Mouse (Mus musculus): ENCODE results near the gene Fam57b. TPM values are rescaled to one million over a fixed set of nuclear protein-coding genes. Genes with fewer than 3 reads are reported as not detected.

The Fam57b gene
- polyA plus RNA-seq, 1 experiment from 2014 or later, result 0.33 TPM

DNA sequence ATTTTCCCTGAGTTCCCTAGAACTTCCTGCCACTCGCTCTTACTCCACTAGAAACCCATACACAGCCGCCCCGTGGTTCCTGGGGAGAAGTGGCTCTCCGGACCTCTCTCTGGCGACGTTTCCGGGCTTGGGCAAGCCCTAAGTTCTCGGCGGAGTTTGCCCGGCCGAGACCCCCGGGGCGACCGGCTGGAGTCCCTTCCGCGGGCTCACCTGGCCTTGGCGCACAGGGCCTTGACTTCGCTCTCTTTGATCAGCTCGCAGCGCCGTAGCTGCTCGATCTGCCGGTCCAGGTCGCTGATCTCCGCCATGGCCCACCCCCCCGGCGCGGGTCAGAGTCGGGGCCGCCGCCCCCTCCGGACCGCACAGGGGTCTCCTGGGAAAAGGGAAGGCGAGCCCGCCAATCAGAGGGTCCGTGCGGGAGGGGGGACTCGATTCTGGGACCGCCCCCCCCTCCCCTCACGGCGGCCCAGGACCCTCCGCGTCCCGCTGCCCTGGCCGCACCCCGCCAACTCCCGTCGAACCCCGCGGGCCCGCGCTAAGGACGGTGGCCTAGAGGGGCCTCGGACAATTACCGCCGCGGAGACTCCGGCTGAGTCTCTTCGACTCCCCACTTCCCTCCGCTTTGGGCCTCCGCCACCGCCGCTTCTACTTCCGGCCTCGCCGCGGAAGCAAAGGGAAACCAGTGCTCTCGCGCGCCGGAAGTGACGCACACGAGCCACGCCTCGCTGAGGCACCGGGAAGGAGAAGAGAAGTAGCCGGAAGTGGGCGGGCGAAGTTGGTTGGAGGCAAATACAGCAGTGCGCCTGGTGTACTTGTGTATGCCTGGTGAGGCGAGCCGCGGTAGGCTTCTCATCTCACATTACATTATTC lies 5.4 kb upstream of the Fam57b start, which contains the start of gene Ppp4c:
Gene Ppp4c (minus strand): TSS at position 646 of the 870 bp plus-strand sequence.
- peaks cover 26% of the 10 kb centered on the region for H3K4me1 ChIP-seq (replicated peaks)
- H3K9me3 ChIP-seq, result no peaks in the 10 kb centered on the region
- peak; percentile 94 for ATAC-seq (ENCODE audit: insufficient number of reproducible peaks, insufficient read depth, low FRiP score, low TSS enrichment, low read depth)
- H3K27ac ChIP-seq, result peak within 1 kb of the TSS; percentile 97
- H3K4me3 ChIP-seq (replicated peaks), result peak within 1 kb of the TSS; percentile 77
- no peaks in the 10 kb centered on the region for H3K27me3 ChIP-seq
- under 1% methylated on average over 78 of the region's 83 CpGs for WGBS
- peak within 1 kb of the TSS; percentile 88 for H3K9ac ChIP-seq (replicated peaks)
- H3K4me2 ChIP-seq, result peak within 1 kb of the TSS; percentile 71
- H3K36me3 ChIP-seq, result peaks cover 70% of the 10 kb centered on the region

DNA sequence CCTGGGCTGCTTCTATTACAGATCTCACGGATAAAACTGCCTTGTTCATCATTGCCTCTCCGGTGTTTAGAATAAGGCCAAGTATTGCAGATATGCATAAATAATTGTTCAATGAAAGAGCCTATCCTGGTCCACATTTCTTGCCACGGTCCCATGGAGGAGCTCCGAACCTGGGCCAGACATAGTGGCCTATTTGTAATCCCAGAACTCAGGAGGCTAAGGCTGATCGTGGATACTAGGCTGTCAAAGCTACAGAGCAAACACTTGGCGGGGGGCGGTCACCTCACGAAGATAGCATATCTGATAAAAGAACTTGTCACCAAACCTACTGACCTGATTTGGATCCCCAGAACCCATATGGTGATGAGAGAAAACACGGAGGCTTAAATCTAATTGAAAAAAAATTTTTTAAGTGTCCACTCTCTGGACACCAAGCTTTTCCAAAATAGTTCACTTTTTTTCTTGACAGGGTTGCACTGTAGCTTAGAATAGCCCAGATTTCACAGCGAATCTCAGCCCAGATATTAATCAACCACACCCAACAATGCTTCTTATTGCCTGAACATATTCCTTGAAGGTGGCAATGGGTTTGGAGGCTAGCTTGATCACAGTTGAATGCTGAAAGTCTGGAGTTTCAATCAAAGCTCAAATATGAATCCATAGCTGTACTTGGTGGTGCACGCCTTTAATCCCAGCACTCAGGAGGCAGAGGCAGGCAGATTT lies 4.6 kb upstream of the Fam57b start:
- H3K4me2 ChIP-seq, result peak overlapping the region; percentile 71
- no peaks in the 10 kb centered on the region for H3K27me3 ChIP-seq
- peaks cover 34% of the 10 kb centered on the region for H3K4me1 ChIP-seq (replicated peaks)
- no peak; the same call in 1 of the 2 replicates for ATAC-seq (ENCODE audit: insufficient number of reproducible peaks, insufficient read depth, low FRiP score, low TSS enrichment, low read depth)
- peak overlapping the region; percentile 97 for H3K27ac ChIP-seq
- H3K9me3 ChIP-seq, result no peaks in the 10 kb centered on the region
- peaks cover 68% of the 10 kb centered on the region for H3K36me3 ChIP-seq
- peak overlapping the region; percentile 77 for H3K4me3 ChIP-seq (replicated peaks)
- 30% methylated on average over 11 of the region's 11 CpGs for WGBS
- peak overlapping the region; percentile 51; the same call in 1 of the 2 replicates for H3K9ac ChIP-seq (replicated peaks)

DNA sequence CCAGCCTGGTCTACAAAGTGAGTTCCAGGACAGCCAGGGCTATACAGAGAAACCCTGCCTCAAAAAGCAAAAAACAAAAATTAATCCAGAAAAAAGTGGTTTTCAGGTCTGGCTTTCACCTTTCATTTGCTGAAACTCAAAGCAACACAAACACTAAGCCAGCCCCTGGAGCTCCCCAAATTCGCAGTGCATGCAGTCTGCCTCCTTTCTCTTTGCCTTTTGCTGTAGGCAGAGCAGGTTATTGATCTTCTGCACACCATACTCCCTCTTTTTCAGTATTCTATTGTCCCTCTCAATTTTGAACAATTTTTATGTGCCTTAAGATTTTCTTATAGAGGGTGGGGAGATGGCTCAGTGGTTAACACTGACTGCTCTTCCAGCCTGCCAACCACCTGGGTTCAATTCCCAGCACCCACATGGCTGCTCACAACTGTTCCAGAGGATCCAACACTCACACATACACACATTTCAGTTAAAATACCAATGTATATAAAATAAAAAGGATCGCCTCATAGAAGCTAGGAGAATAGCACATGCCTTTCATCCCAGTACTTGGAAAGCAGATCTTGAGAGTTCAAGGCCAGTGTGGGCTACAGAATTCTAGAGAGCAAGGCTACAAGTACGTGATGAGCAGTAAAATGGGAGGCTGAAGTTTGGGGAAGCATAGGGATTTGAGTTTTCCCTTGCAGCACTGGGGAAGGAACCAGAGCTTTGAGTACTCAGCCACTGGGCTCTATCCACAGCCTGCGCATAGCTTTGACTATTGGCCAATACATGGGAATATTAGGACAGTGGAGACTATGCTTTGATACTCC lies 3.8 kb upstream of the Fam57b start:
- no peak for ATAC-seq (ENCODE audit: insufficient number of reproducible peaks, insufficient read depth, low FRiP score, low TSS enrichment, low read depth)
- peaks cover 60% of the 10 kb centered on the region for H3K36me3 ChIP-seq

DNA sequence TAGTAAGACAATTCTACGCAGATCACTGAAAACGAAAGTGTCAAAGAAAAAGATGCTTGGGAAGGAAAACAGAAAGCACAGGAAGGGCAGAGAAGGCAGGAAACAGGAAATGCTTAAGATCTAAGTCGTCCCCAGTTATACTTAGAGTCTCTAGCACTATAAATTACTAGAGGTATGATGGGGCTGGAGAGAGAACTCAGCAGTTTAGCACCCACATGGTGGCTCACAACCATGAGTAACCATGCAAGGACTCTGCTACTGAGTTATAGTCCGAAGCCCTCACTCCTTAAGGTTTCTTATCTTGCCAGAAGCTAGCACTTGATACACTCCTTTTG lies 3.2 kb upstream of the Fam57b start:
- ATAC-seq (ENCODE audit: insufficient number of reproducible peaks, insufficient read depth, low FRiP score, low TSS enrichment, low read depth), result no peak
- Histone ChIP-seq H3K4me3 (replicated peaks) (no peak overlapping the region), H3K4me1 (replicated peaks) (peaks cover 37% of the 10 kb centered on the region), H3K9me3 (no peaks in the 10 kb centered on the region), H3K9ac (replicated peaks) (no peak overlapping the region), H3K36me3 (peaks cover 55% of the 10 kb centered on the region), H3K4me2 (no peak overlapping the region), H3K27me3 (no peaks in the 10 kb centered on the region), H3K27ac (no peak overlapping the region)
- 73% methylated on average over 4 of the region's 4 CpGs for WGBS

More for the DNA sequence above, 3.8 kb upstream of the Fam57b start:
- Histone ChIP-seq H3K4me3 (replicated peaks) (no peak overlapping the region), H3K27ac (0 out of 2 replicates have a peak overlapping the region, but pooled peaks have one; percentile 97), H3K4me1 (replicated peaks) (peaks cover 37% of the 10 kb centered on the region), H3K9me3 (no peaks in the 10 kb centered on the region), H3K9ac (replicated peaks) (no peak overlapping the region), H3K27me3 (no peaks in the 10 kb centered on the region), H3K4me2 (peak overlapping the region; percentile 71; the same call in 1 of the 2 replicates)
- WGBS, result 63% methylated on average over 4 of the region's 4 CpGs

DNA sequence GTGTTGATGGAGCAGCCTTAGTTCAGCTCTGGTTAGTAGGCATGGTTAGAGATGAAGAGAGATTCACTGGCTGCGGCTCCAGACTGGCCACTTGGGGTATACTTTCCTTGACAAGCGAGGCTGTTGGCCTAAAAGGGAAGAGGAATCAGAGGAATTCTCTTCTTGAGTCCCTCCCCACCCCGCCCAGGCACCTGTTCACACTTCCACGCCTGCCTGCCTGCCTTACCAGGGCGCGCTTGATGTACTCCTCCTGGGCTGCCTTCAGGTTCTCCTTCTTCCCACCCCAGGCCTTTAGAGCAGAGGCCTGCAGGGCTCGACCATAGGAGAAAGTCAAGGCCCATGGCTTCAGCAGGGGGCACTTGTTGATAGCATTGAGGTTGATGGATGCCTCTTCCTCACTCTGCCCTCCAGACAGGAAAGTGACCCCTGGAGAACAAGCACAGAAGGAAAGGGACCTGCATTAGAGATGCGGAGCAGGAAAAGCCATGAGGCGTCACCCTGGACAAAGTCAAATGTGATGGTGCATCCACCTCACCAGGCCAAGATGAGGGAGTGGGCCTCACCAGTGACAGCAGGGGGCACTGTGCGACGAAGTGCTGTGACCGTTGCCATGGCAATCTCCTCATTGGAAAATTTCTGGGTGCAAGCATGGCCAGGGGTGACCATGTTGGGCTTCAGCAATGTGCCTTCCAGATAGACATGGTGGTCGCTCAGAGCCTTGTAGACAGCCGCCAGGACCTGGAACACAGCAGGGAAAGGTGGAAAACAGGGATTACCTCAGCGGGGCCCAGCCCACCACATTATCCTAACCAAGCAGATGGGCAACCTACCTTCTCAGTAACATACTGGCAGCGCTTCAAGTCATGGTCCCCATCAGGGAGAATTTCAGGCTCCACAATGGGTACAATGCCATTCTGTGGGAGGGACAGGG lies 1.8 kb upstream of the Fam57b start:
- Histone ChIP-seq H3K36me3 (peaks cover 40% of the 10 kb centered on the region), H3K27me3 (no peaks in the 10 kb centered on the region), H3K4me3 (replicated peaks) (no peak overlapping the region), H3K4me1 (replicated peaks) (peaks cover 44% of the 10 kb centered on the region), H3K4me2 (peak overlapping the region; percentile 73; the same call in 1 of the 2 replicates), H3K9me3 (no peaks in the 10 kb centered on the region), H3K9ac (replicated peaks) (no peak overlapping the region), H3K27ac (no peak overlapping the region)
- 86% methylated on average over 16 of the region's 16 CpGs for WGBS
- ATAC-seq (ENCODE audit: insufficient number of reproducible peaks, insufficient read depth, low FRiP score, low TSS enrichment, low read depth), result no peak

DNA sequence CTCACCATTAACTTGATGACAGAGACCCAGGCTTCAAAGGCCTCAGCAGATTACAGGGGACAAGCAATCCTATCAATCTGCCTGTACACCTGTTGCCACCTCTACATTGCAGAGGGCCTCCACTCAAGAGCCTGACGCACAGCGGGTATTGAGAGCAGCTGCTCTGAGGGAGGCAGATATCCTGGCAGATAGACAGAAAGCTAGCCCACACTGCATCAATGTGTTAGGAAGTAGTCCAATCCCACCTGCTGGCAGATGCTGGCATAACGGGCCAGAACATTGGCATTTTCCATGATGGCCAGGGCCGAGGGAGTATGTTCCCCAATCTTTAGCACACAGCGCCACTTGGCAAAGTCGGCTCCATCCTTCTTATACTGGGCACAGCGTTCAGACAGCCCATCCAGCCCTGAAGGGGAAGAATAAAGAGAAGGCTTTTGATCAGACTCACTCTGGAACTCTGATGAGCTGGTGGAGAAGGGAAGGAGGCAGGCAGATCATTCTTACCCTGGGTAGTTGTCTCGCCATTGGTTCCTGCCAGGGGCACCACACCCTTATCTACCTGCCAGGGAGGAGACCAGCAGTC lies 1.0 kb upstream of the Fam57b start:
- H3K4me3 ChIP-seq (replicated peaks), result peak overlapping the region; percentile 85; the same call in 1 of the 2 replicates
- 0 out of 2 replicates have a peak overlapping the region, but pooled peaks have one; percentile 6 for H3K9ac ChIP-seq (replicated peaks)
- no peak for ATAC-seq (ENCODE audit: insufficient number of reproducible peaks, insufficient read depth, low FRiP score, low TSS enrichment, low read depth)
- H3K4me1 ChIP-seq (replicated peaks), result peaks cover 41% of the 10 kb centered on the region
- peaks cover 37% of the 10 kb centered on the region for H3K36me3 ChIP-seq
- H3K27ac ChIP-seq, result no peak overlapping the region
- no peaks in the 10 kb centered on the region for H3K9me3 ChIP-seq
- H3K27me3 ChIP-seq, result no peaks in the 10 kb centered on the region
- peak overlapping the region; percentile 73 for H3K4me2 ChIP-seq
- 80% methylated on average over 8 of the region's 8 CpGs for WGBS

DNA sequence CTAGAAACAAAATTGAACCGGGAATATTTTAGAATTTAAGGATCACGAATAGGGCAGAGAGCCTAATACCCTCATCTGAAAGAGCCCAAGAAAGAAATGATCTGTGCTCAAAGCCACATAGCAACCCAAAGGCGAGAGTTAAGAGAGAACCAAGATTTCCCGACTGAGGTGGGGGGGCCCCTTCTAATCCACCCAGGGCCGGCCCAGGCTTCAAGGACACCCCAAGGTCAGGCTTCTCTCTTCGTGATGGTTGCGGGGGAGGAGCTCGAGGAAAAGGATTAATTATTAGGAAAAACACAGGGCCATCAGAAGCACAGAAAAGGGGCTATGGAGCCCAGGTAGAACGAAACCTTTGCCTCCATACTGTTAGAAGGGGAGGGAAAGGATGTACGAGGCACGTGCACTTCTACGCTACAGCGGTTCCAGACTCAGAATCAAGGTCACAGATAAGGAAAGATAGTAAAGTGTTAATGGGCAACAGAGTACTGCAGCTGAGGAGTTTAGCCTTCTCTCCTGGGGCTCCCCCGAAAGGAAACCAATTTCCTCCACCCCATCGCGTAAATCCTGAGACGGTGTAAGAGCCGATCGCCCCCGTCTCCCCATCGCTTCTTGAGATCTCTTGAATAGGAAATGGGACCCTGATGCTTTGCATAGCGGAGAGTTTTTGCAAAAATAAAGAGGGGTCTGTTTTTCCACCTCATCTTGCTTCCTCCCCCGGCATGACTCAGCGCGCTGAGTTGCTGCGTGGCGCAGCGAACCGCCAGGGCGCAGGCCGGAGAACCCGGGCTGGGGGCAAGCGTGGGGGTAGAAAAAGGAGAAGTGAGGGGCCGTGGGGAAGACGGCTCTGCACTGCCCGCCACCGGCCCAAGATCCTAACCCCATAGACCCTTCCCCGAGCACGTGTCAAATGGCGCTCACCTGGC lies 920 bp downstream of the Fam57b start:
- H3K4me1 ChIP-seq (replicated peaks), result peaks cover 33% of the 10 kb centered on the region
- peak overlapping the region; percentile 97 for H3K27ac ChIP-seq
- H3K9me3 ChIP-seq, result no peaks in the 10 kb centered on the region
- peak overlapping the region; percentile 73 for H3K4me2 ChIP-seq
- H3K4me3 ChIP-seq (replicated peaks), result peak overlapping the region; percentile 85
- WGBS, result 1% methylated on average over 40 of the region's 40 CpGs
- peak overlapping the region; percentile 90 for H3K9ac ChIP-seq (replicated peaks)
- peaks cover 48% of the 10 kb centered on the region for H3K36me3 ChIP-seq
- ATAC-seq (ENCODE audit: insufficient number of reproducible peaks, insufficient read depth, low FRiP score, low TSS enrichment, low read depth), result no peak
- H3K27me3 ChIP-seq, result no peaks in the 10 kb centered on the region

DNA sequence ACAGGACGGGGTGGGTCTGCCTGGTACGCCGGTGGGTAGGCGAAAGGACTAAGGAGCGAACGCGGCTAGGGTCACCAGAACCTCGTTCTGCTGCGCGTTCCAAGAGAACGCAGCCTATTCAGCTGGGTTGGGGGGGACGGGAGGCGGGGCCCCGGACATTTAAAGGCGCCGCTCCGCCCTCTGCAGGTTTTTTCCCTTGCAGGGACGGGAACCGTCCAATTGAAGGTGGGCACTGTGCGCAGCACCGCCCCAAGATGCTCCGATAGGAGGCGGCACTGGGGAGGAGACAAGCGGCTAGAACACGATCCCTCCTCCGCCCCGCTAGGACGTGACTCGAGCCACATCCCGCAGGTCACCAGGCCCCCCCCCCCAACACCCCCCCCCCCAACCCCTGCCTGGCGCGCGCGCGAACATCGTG lies 1.6 kb downstream of the Fam57b start:
- 1% methylated on average over 36 of the region's 36 CpGs for WGBS
- Histone ChIP-seq H3K27ac (peak overlapping the region; percentile 97), H3K4me2 (peak overlapping the region; percentile 73), H3K4me1 (replicated peaks) (peaks cover 33% of the 10 kb centered on the region), H3K4me3 (replicated peaks) (peak overlapping the region; percentile 85), H3K27me3 (no peaks in the 10 kb centered on the region), H3K9me3 (no peaks in the 10 kb centered on the region), H3K36me3 (peaks cover 53% of the 10 kb centered on the region), H3K9ac (replicated peaks) (peak overlapping the region; percentile 90)
- peak; percentile 96 for ATAC-seq (ENCODE audit: insufficient number of reproducible peaks, insufficient read depth, low FRiP score, low TSS enrichment, low read depth)
